Mouse (Mus musculus): ENCODE data around the gene Btn2a2. TPM values are rescaled to one million over a fixed set of nuclear protein-coding genes. Genes with fewer than 3 reads are reported as not detected.
"Not testable (repeated sequence)": the region's sequence is repeated elsewhere in the genome, so short reads cannot be mapped to it uniquely, and the experiment has no call there.

Btn2a2 gene
- polyA plus RNA-seq (2015; fragmentation: Nextera tagmentation; extraction: Ambion mirVana): not detected in 2 replicates

DNA sequence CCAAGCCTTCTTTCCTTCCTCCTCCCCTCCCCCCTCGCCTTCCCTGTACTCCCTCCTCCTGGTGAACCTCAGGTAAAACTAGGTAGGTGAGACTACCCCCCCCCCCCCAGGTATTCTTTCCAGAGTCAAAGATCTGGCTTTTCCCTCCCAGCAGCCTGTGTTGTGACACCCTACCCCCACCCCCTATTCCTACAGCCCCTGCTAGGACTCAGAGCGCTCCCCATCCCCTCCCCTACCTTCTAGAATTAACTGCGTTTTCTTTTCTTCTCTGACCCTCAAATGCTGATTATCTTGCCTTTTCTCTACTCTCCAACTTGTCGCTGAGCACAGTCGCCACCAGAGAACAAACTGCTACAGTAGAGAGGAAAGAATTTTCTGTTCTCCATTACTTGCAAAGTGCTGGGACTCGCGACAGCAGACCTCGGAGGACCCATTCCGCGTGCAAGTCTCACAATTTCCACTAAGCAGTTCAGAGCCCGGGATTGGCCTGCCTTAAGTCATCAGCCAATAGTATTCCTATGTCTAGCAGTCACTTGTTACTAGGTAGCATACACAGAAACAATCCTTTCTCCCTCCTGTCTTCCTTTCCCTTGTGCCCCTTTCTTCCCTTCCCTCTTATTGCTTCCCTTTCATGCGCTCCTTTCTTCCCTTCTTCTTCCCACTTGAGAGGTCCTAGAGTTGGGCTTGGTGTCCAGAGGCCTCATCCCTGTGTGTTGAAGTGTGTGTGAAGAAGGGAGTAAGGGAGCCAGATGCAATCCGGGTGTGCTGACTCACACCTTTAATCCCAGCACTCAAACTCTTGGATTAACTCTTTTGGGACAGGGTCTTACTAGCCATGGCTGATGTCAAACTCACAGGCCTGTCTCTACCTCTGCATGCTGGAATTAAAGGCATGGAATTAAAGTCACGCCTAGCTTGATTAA is at the start of gene Btn2a2:
TSS of gene Btn2a2 (minus strand) at position 458 of the 923 bp plus-strand sequence.
- Histone ChIP-seq H3K36me3 (replicated peaks) (no peaks in the 10 kb centered on the region), H3K9ac (no peak within 1 kb of the TSS), H3K27ac (replicated peaks) (no peak within 1 kb of the TSS), H3K27me3 (peaks cover 17% of the 10 kb centered on the region), H3K4me2 (peak within 1 kb of the TSS; percentile 48), H3K4me1 (replicated peaks) (peaks cover 15% of the 10 kb centered on the region), H3K9me3 (replicated peaks) (no peaks in the 10 kb centered on the region), H3K4me3 (replicated peaks) (0 out of 2 replicates have a peak within 1 kb of the TSS, but pooled peaks have one; percentile 15)
- 10% methylated on average over 14 of the region's 14 CpGs for WGBS (ENCODE audit: insufficient replicate concordance)
- ATAC-seq (ENCODE audit: insufficient read depth): 0 out of 2 replicates have a peak, but pooled peaks have one; percentile 31

DNA sequence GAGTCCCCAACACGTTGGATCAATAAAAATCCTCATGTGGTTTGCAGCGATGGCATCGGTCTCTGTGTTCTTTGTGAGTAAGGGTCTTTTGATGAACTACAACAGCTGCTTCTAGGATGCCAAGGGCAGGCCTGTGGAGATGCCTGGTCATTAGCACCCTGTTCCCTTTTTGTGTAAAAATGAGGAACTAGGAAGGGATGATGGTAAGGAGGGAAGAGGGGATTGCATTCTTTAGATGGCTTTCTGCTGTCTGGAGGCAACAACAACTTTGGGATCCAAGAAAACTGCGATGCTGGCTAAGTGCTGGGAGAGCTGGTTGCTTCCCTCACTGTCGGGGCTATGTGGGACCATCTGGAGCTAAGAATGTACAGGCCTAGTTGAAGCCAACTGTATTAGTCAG is 49.6 kb upstream of the Btn2a2 start:
- Histone ChIP-seq H3K27me3 (no peaks in the 10 kb centered on the region), H3K9me3 (replicated peaks) (no peaks in the 10 kb centered on the region), H3K4me2 (peak overlapping the region; percentile 78), H3K36me3 (replicated peaks) (no peaks in the 10 kb centered on the region), H3K27ac (replicated peaks) (peak overlapping the region; percentile 98), H3K4me1 (replicated peaks) (peaks cover 47% of the 10 kb centered on the region), H3K9ac (peak overlapping the region; percentile 73; the same call in 1 of the 2 replicates), H3K4me3 (replicated peaks) (0 out of 2 replicates have a peak overlapping the region, but pooled peaks have one; percentile 66)
- 72% methylated on average over 5 of the region's 5 CpGs for WGBS (ENCODE audit: insufficient replicate concordance)
- ATAC-seq (ENCODE audit: insufficient read depth): no peak

DNA sequence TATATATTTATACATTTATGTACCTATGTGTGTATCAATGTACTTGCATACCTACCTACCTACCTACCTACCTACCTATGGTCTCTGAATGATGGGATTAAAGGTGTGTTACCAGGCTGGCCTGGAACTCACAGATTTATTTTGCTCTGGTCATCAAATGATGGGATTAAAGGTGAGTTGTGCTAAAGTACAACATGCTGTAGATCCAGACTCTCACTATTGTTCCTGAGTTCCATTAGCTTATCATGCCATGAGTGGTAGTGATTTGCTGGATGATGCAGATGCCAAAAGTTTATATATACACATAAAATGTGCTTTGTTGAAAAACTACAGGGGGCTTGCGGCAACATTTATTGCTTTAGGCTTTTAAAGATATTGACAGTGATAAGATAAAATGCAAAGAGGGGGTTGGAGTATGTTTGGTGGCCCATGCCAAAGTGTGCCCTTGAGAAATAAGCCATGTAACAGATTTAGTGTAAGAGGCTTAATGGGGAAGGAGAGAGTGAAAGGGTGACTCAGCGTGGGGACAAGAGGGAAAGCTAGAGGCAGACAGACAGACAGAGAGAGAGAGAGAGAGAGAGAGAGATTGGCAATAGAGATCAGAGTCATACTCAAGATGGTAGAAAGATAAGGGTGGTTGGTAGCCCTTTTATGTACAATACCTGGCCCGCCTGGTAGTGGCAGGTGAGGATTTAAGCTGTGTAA is 48.5 kb upstream of the Btn2a2 start:
- no peak for ATAC-seq (ENCODE audit: insufficient read depth)
- Histone ChIP-seq H3K4me1 (replicated peaks) (peaks cover 58% of the 10 kb centered on the region), H3K27ac (replicated peaks) (peak overlapping the region; percentile 98), H3K9ac (peak overlapping the region; percentile 73), H3K36me3 (replicated peaks) (no peaks in the 10 kb centered on the region), H3K4me3 (replicated peaks) (peak overlapping the region; percentile 66), H3K9me3 (replicated peaks) (no peaks in the 10 kb centered on the region), H3K27me3 (no peaks in the 10 kb centered on the region), H3K4me2 (peak overlapping the region; percentile 78)
- 57% methylated on average over 3 of the region's 3 CpGs for WGBS (ENCODE audit: insufficient replicate concordance)

DNA sequence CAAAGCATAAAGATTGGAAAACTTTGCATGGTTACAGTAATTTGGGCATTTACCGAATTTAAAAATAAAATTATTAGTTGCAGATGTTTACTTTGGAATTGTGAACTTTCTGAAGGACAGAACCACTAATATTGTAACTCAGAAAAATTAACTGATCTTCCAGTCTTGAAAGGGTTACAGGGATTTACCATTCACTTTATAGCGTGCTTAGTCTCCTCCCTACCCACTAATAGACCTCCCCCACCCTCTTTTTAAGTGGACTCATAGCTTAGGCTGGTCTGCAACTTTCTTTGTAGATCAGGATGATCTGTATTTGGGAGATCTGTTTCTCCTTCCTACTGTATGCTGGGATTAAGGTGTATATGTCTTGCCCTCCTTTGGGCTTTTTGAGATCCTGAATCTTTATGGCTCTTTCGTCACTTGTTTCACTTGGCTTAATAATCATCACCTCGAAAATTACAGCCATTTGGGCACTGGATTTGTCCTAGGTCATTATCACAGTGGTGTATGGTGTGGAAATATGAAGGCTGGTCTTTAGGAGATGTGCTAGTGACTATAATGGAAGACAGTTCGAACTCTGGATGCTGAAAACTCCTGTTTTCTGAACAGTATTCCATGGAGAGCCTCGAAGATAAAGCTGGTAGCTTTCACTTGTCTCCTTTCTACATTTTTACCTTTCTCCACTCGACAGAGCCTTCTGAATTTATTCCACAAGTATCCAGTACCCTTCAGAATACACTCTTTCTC is 47.6 kb upstream of the Btn2a2 start:
- Histone ChIP-seq H3K4me1 (replicated peaks) (peaks cover 55% of the 10 kb centered on the region), H3K9me3 (replicated peaks) (no peaks in the 10 kb centered on the region), H3K27me3 (no peaks in the 10 kb centered on the region), H3K9ac (peak overlapping the region; percentile 73), H3K4me2 (peak overlapping the region; percentile 78), H3K4me3 (replicated peaks) (peak overlapping the region; percentile 66), H3K27ac (replicated peaks) (peak overlapping the region; percentile 98), H3K36me3 (replicated peaks) (no peaks in the 10 kb centered on the region)
- WGBS (ENCODE audit: insufficient replicate concordance): 12% methylated on average over 7 of the region's 7 CpGs
- ATAC-seq (ENCODE audit: insufficient read depth): no peak

DNA sequence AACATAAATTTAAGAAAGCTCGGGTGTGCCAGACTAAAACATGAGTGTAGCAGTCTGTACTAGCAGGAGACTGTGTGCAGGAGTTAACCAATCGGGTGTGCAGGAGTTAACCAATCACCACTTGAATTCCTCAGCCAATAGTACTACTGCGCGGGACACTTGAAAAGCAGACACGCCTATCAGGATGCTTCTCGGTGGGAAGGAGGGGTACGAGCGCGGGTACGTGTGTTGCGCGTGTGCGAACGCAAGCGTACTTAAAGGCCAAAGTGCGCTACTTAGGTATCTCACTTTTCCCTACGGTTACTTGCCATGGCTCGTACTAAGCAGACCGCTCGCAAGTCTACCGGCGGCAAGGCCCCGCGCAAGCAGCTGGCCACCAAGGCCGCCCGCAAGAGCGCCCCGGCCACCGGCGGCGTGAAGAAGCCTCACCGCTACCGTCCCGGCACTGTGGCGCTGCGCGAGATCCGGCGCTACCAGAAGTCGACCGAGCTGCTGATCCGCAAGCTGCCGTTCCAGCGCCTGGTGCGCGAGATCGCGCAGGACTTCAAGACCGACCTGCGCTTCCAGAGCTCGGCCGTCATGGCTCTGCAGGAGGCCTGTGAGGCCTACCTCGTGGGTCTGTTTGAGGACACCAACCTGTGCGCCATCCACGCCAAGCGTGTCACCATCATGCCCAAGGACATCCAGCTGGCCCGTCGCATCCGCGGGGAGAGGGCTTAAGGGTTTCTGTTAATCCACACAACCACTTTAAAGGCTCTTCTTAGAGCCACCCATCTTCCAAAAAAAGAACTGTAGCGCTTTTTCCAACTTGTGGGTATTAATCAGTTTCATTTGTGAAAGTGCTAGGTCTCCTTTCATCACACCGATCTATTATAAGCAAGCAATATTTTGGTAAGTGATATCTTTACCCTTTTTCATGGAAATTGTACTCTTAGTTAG is 46.7 kb upstream of the Btn2a2 start, which contains the start of gene Hist1h3g:
TSS of gene Hist1h3g (plus strand) at position 286 of the 939 bp plus-strand sequence.
- H3K36me3 ChIP-seq (replicated peaks); H3K9me3 ChIP-seq (replicated peaks); H3K27me3 ChIP-seq: not testable (repeated sequence)
- H3K4me3 ChIP-seq (replicated peaks): peak within 1 kb of the TSS; percentile 66
- under 1% methylated on average over 54 of the region's 62 CpGs for WGBS (ENCODE audit: insufficient replicate concordance)
- H3K9ac ChIP-seq: peak within 1 kb of the TSS; percentile 75
- peak within 1 kb of the TSS; percentile 78 for H3K4me2 ChIP-seq
- peak; percentile 84 for ATAC-seq (ENCODE audit: insufficient read depth)
- peak within 1 kb of the TSS; percentile 98 for H3K27ac ChIP-seq (replicated peaks)
- H3K4me1 ChIP-seq (replicated peaks): peaks cover 50% of the 10 kb centered on the region

DNA sequence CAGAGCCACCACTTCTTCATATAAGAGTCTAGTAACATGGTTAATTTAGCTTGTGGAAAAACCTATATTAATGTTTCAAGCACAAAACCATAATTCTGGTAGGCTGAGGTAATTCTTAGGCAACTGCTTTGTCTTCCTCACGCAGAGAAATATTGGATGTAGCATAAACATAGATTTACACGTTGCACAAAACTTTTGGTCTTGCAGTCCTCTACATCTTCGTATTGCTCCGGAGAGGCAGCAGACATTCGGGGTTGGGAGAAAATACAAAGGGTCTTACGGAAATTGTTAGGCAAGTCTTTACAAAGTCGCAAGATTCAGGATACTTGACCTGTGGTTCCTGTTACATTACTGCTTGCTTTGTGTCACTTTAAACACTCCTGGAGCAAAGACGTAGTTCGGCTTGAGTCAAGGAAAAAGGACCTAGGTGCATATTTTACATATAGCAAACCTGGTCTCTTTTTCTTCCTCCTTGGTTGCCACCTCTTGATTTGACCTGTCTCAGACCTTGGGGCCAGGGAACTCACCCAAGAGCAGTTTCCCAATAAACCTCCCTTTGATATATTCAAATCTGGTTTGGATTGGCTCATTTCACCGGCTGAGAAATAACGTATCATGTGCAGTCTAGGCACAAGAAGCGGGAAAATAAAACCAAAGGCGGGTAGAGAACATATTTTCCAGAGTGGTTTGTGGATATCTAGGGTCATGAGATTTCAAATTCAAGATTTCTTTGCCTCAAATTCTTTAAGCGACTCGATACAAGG is 45.9 kb upstream of the Btn2a2 start:
- Histone ChIP-seq H3K36me3 (replicated peaks) (no peaks in the 10 kb centered on the region), H3K27ac (replicated peaks) (peak overlapping the region; percentile 98), H3K4me3 (replicated peaks) (peak overlapping the region; percentile 66), H3K4me1 (replicated peaks) (peaks cover 47% of the 10 kb centered on the region), H3K9ac (peak overlapping the region; percentile 75), H3K9me3 (replicated peaks) (no peaks in the 10 kb centered on the region), H3K4me2 (peak overlapping the region; percentile 78), H3K27me3 (no peaks in the 10 kb centered on the region)
- peak; percentile 21 for ATAC-seq (ENCODE audit: insufficient read depth)
- WGBS (ENCODE audit: insufficient replicate concordance): under 1% methylated on average over 15 of the region's 15 CpGs

DNA sequence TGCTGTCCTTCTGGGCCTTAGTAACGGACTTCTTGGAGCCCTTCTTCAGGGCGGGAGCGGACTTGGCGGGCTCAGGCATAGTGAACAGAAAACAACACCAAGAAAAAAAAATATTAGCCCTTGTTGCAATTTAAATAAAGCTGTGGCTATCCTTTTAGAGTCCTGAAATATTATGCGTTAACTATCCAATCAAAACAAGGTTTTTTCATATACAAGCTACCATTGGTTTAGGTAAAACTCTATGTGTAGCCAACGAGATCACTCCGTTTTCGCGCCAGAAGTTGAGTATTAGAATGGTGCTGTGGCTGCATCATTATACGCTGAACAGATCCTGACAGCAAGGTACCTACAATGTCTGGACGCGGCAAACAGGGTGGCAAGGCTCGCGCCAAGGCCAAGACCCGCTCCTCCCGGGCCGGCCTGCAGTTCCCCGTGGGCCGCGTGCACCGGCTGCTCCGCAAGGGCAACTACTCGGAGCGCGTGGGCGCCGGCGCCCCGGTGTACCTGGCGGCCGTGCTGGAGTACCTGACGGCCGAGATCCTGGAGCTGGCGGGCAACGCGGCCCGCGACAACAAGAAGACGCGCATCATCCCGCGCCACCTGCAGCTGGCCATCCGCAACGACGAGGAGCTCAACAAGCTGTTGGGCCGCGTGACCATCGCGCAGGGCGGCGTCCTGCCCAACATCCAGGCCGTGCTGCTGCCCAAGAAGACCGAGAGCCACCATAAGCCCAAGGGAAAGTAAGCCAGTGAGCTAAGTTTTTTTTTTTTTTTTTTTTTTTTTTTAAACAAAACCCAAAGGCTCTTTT is 45.1 kb upstream of the Btn2a2 start, which contains the start of gene Hist1h2af:
TSS of gene Hist1h2af (plus strand) at position 347 of the 808 bp plus-strand sequence.
- WGBS (ENCODE audit: insufficient replicate concordance): under 1% methylated on average over 31 of the region's 53 CpGs
- H3K9ac ChIP-seq: peak within 1 kb of the TSS; percentile 75

DNA sequence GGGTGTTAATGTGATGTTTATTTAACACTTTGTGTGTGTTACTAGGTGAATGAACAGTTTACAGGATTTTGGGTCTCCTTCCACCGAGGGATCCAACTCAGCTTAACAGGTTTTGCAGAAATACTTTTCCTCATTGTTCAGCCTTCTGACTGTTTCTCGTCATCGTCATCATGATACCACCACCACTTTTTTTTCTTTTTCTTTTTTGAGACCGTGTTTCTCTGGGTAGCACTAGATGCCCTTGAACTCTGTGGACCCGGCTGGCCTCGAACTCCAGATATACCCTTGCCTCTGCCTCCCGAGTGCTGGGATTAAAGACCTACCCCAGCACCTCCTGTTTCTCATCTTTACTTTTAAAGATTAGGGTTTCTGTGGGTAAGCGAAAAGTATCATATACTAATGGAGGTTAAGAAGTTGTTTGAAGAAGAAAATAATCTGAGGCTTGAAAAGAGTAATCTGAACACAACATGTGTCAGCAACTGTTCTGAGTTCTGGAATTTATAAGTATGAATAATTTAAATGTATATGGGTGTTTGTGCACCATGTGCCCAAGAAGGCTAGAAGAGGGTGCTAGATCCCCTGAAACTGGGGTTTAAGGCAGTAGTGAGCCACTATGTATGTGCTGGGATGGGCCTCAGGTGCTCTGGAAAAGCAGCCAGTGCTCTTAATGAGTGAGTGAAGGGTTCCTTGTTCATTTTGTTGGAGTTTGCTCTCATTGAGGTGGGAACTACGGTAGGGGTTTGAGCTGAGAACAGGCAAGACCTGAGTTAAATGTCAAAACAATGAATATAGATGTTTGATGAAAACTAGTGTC is 43.8 kb upstream of the Btn2a2 start:
- Histone ChIP-seq H3K4me3 (replicated peaks) (peak overlapping the region; percentile 66), H3K9ac (peak overlapping the region; percentile 75), H3K27me3 (no peaks in the 10 kb centered on the region), H3K9me3 (replicated peaks) (no peaks in the 10 kb centered on the region), H3K4me1 (replicated peaks) (peaks cover 38% of the 10 kb centered on the region), H3K36me3 (replicated peaks) (no peaks in the 10 kb centered on the region), H3K4me2 (peak overlapping the region; percentile 78), H3K27ac (replicated peaks) (peak overlapping the region; percentile 98)
- no peak for ATAC-seq (ENCODE audit: insufficient read depth)
- 14% methylated on average over 9 of the region's 9 CpGs for WGBS (ENCODE audit: insufficient replicate concordance)

More for the DNA sequence above, 45.1 kb upstream of the Btn2a2 start, which contains the start of gene Hist1h2af:
- ATAC-seq (ENCODE audit: insufficient read depth): peak; percentile 38
- Histone ChIP-seq H3K4me2 (peak within 1 kb of the TSS; percentile 78), H3K4me1 (replicated peaks) (peaks cover 47% of the 10 kb centered on the region), H3K27ac (replicated peaks) (peak within 1 kb of the TSS; percentile 98), H3K4me3 (replicated peaks) (peak within 1 kb of the TSS; percentile 66)
- H3K36me3 ChIP-seq (replicated peaks); H3K27me3 ChIP-seq; H3K9me3 ChIP-seq (replicated peaks): not testable (repeated sequence)
